Mouse (Mus musculus) hindbrain, embryonic 13.5 days (tissue): ENCODE results near the gene Col11a1. TPM values are rescaled to one million over a fixed set of nuclear protein-coding genes. Genes with fewer than 3 reads are reported as not detected.

ENCODE experiments used
- ATAC-seq: fragments of 200-750 bp; cut with Nextera tagmentation; 2 replicates; pipeline ENCODE4 v1.8.0; 2017; ENCODE audit warnings: moderate TSS enrichment; ENCODE audit not compliant: low FRiP score
- H3K27ac ChIP-seq: fragments of 300-500 bp; sonication (generic); 2 replicates; pipeline ENCODE4 v1.5.1; 2015; ENCODE audit warnings: inconsistent platforms, mild to moderate bottlenecking, moderate library complexity
- H3K27me3 ChIP-seq: fragments of 300-500 bp; sonication (generic); 2 replicates; pipeline ENCODE4 v1.6.1; 2015; ENCODE audit warnings: mild to moderate bottlenecking, inconsistent platforms
- H3K36me3 ChIP-seq: fragments of 300-500 bp; sonication (generic); 2 replicates; pipeline ENCODE4 v1.6.1; 2015; ENCODE audit warnings: mild to moderate bottlenecking, inconsistent platforms
- H3K4me1 ChIP-seq: fragments of 300-500 bp; sonication (generic); replicated peaks from 2 replicates; pipeline ENCODE4 v1.6.1; 2015; ENCODE audit warnings: inconsistent platforms
- H3K4me2 ChIP-seq: fragments of 300-500 bp; sonication (generic); 2 replicates; pipeline ENCODE4 v1.6.1; 2015; ENCODE audit warnings: inconsistent platforms, mild to moderate bottlenecking, moderate library complexity
- H3K4me3 ChIP-seq: fragments of 300-500 bp; sonication (generic); 2 replicates; pipeline ENCODE4 v1.5.1; 2015; ENCODE audit warnings: mild to moderate bottlenecking, inconsistent platforms
- H3K9ac ChIP-seq: fragments of 300-500 bp; sonication (generic); 2 replicates; pipeline ENCODE4 v1.6.1; 2015; ENCODE audit warnings: mild to moderate bottlenecking, inconsistent platforms
- H3K9me3 ChIP-seq: fragments of 300-500 bp; sonication (generic); 2 replicates; pipeline ENCODE4 v1.6.1; 2016; ENCODE audit warnings: inconsistent platforms
- WGBS: fragments of 180-500 bp; shearing (Covaris S2); methylation state at CpG from one replicate; pipeline ENCODE4 v1.1.7; 2015; 5-methylcytosine and 5-hydroxymethylcytosine counted together
- polyA plus RNA-seq: library from polyadenylated mRNA; unstranded; fragments of >200 nt; fragmentation: Nextera tagmentation; extraction: Ambion mirVana; gene quantifications from 2 replicates; pipeline ENCODE4 v1.2.1, GENCODE M21; 2015

The Col11a1 gene
- polyA plus RNA-seq, 1 experiment from 2014 or later, result 14.1 TPM

DNA sequence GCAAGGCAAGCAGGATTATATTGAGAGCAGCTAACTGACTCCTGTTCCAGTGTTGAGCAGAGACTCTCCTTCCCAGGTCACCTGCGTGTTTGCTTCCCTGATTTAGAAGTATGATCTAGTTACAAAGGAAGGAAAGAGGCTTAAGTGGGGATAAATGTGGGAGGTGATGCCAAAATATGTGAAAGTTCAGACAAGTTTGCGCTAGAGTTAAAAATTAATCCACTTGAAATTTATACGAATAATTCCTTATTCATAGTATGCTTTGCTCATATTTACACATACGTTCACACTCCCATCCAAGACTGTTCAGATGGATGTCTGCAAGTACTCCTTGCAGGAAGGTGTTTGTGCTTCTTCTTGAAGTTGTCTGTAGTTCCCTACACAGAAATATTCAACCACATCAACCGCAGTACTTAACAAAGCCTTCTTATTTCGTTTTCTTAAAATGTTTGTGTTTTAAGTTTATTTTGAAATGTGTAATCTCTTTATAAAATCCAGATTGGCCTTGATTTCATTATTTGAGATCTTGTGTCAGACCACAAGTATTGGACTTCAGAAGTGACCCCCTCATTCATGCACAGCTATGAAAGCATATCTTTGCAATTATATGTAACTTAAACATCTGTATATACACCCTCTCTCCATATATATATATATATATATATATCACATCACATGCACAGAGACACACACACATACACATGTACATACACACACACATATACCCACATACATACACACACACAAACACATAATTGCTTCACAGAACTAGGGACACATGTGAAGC lies 167.8 kb downstream of the Col11a1 start:
- Histone ChIP-seq H3K4me3 (no peak overlapping the region), H3K9ac (no peak overlapping the region), H3K36me3 (no peaks in the 10 kb centered on the region), H3K9me3 (no peaks in the 10 kb centered on the region), H3K4me2 (no peak overlapping the region), H3K27ac (no peak overlapping the region), H3K4me1 (no peaks in the 10 kb centered on the region), H3K27me3 (no peaks in the 10 kb centered on the region)
- WGBS, result 91% methylated on average over 6 of the region's 6 CpGs
- ATAC-seq, result no peak

DNA sequence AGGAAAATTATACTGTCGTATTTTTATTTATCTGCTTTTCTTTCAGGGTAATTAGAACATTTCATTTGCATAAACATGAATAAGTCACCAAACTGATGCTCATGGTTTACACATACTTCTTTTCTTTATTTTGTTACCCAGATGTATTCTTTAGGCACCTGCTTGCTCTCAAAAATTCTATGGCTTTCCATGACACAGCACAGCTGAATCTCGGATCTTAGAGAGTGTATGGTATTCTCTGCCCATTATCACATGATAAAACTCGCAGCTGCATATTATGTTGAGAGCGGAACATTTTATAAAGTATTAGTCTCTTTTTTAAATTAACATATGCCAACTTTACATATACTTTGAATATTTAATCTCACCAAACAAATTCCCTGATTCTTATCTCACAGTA lies 181.9 kb downstream of the Col11a1 start:
- Histone ChIP-seq H3K36me3 (0 out of 2 replicates have a peak, but pooled peaks cover 4% of the 10 kb centered on the region), H3K9ac (no peak overlapping the region), H3K9me3 (no peaks in the 10 kb centered on the region), H3K4me3 (no peak overlapping the region), H3K27ac (no peak overlapping the region), H3K27me3 (no peaks in the 10 kb centered on the region), H3K4me2 (no peak overlapping the region), H3K4me1 (no peaks in the 10 kb centered on the region)
- WGBS, result 85% methylated on average over 4 of the region's 4 CpGs
- no peak for ATAC-seq

DNA sequence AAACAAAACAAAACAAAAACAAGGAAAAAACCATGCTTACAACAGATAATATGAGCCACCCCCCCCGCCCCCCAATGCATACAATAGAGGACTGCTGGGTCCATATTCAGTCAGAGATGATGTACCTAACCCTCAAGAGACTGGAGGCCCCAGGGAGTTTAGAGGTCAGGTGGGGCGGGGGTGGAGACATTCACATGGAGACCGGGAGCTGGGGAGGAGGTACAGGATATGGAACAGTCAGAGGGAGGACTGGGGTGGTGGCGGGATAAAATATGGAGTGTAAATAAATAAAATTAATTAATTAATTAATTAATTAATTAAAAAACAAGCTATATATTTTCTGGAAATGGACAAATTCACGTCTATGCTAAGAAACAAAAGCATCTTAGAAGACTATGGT lies 185.8 kb downstream of the Col11a1 start:
- no peaks in the 10 kb centered on the region for H3K9me3 ChIP-seq
- H3K36me3 ChIP-seq, result 0 out of 2 replicates have a peak, but pooled peaks cover 4% of the 10 kb centered on the region
- H3K27ac ChIP-seq, result no peak overlapping the region
- H3K4me1 ChIP-seq, result no peaks in the 10 kb centered on the region
- H3K9ac ChIP-seq, result no peak overlapping the region
- no peak overlapping the region for H3K4me2 ChIP-seq
- H3K4me3 ChIP-seq, result no peak overlapping the region
- ATAC-seq, result no peak
- H3K27me3 ChIP-seq, result no peaks in the 10 kb centered on the region
- WGBS, result 83% methylated on average over 5 of the region's 5 CpGs

DNA sequence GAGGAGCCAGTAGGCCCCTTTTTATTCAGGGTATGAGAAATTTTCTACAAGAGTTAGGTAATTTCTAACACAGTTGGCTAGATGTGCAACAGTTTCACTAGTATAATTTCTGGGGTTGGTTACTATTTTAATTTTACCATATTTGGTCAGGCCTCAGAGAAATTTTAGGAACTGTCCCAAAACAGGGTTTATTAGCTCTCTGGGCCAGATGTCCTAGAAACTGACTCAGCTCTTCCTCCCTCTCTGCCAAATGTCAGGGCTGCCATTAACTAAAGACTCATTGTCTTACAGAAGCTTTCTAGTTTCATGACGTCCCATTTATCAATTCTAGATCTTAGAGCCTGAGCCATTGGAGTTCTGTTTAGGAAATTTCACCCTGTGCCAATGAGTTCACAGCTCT lies 199.2 kb downstream of the Col11a1 start:
- 81% methylated on average over 1 of the region's 1 CpGs for WGBS
- Histone ChIP-seq H3K4me3 (no peak overlapping the region), H3K9me3 (no peaks in the 10 kb centered on the region), H3K27me3 (no peaks in the 10 kb centered on the region), H3K36me3 (no peaks in the 10 kb centered on the region), H3K27ac (no peak overlapping the region), H3K4me1 (no peaks in the 10 kb centered on the region), H3K9ac (no peak overlapping the region), H3K4me2 (no peak overlapping the region)
- no peak for ATAC-seq
